Mouse (Mus musculus): ENCODE measurements around the gene Rpl41. TPM values are rescaled to one million over a fixed set of nuclear protein-coding genes. Genes with fewer than 3 reads are reported as not detected.
A peak's percentile ranks its signal among the peaks of the same experiment; 100 is the strongest.

Rpl41 gene
- polyA plus RNA-seq, 1 experiment from 2014 or later = 4,697 TPM

DNA sequence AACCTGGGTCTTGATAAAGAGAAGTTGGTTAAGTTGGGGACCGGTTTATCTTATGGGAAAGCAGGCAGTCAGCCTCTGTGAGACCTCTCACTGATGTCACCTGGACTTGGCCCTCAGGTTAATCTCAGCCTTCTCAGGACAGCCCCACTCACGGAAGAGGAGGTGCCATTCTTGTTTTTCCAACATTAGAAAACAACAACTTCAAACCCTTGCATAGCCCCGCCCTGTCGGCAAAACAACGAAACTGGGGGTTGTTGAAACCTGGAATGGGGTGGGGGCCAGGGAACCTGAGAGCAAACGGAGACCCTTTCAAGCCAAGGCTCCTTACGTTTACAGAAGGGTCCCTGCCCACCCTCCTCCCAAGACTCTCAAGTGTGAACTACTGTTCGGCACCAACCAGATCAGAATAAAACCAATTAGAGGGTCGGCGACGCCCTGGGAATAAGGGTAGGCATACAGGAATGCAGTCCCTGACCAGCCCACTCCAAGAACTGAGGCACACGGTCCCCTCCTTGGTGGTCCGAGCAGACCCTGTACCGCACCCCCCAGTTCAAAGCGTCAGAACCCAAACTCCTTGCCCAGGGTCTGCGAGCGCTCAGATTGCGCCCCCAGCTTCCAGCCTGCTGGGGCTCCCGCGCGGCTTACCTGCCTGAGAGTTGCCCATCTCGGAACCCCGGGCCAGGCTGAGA, 39.8 kb upstream of the Rpl41 start:
- H3K4me2 ChIP-seq = peak overlapping the region; percentile 98
- peak; percentile 21 for ATAC-seq (ENCODE audit: insufficient read depth)

GRCm38 (mm10) chr10:128588136-128588535, 39.0 kb upstream of the Rpl41 start:
- H3K4me3 ChIP-seq (ENCODE audit: low read depth, low read length) = peak overlapping the region; percentile 61
- H3K9me3 ChIP-seq (ENCODE audit: low read depth, low read length) = no peaks in the 10 kb centered on the region
- H3K4me2 ChIP-seq = peak overlapping the region; percentile 98
- DNase-seq = no peak
- H3K9ac ChIP-seq = peak overlapping the region; percentile 57; the same call in 1 of the 2 replicates
- H3K27ac ChIP-seq (ENCODE audit: low read depth) = peak overlapping the region; percentile 96
- TF ChIP-seq CTCF (IDR thresholded peaks at IDR 0.05; ENCODE audit: low read depth) = no peak
- ATAC-seq (ENCODE audit: insufficient read depth) = no peak
- peaks cover 39% of the 10 kb centered on the region for H3K27me3 ChIP-seq (ENCODE audit: insufficient read depth, low read length)
- no peaks in the 10 kb centered on the region for H3K4me1 ChIP-seq (ENCODE audit: insufficient read depth)
- no peaks in the 10 kb centered on the region for H3K36me3 ChIP-seq (ENCODE audit: insufficient read depth)
- WGBS = 22% methylated on average over 1 of the region's 1 CpGs

More for the DNA sequence above, 39.8 kb upstream of the Rpl41 start:
- Histone ChIP-seq H3K4me3 (ENCODE audit: low read depth, low read length) (peak overlapping the region; percentile 61), H3K9me3 (ENCODE audit: low read depth, low read length) (no peaks in the 10 kb centered on the region), H3K9ac (peak overlapping the region; percentile 57), H3K36me3 (ENCODE audit: insufficient read depth) (no peaks in the 10 kb centered on the region), H3K4me1 (ENCODE audit: insufficient read depth) (no peaks in the 10 kb centered on the region), H3K27me3 (ENCODE audit: insufficient read depth, low read length) (peaks cover 39% of the 10 kb centered on the region), H3K27ac (ENCODE audit: low read depth) (peak overlapping the region; percentile 96)
- no peak for TF ChIP-seq CTCF (IDR thresholded peaks at IDR 0.05; ENCODE audit: low read depth)
- DNase-seq = no peak
- 3% methylated on average over 23 of the region's 23 CpGs for WGBS

GRCm38 (mm10) chr10:128587697-128588096, 38.6 kb upstream of the Rpl41 start:
- peak overlapping the region; percentile 96 for H3K27ac ChIP-seq (ENCODE audit: low read depth)
- H3K27me3 ChIP-seq (ENCODE audit: insufficient read depth, low read length) = peaks cover 39% of the 10 kb centered on the region

GRCm38 (mm10) chr10:128587120-128587519, 38.0 kb upstream of the Rpl41 start:
- Histone ChIP-seq H3K9me3 (ENCODE audit: low read depth, low read length) (no peaks in the 10 kb centered on the region), H3K36me3 (ENCODE audit: insufficient read depth) (0 out of 2 replicates have a peak, but pooled peaks cover 4% of the 10 kb centered on the region), H3K9ac (peak overlapping the region; percentile 6; the same call in 1 of the 2 replicates), H3K4me1 (ENCODE audit: insufficient read depth) (no peaks in the 10 kb centered on the region), H3K27ac (ENCODE audit: low read depth) (peak overlapping the region; percentile 96), H3K4me3 (ENCODE audit: low read depth, low read length) (peak overlapping the region; percentile 61), H3K27me3 (ENCODE audit: insufficient read depth, low read length) (peaks cover 39% of the 10 kb centered on the region), H3K4me2 (peak overlapping the region; percentile 98)
- DNase-seq = no peak
- no peak for TF ChIP-seq CTCF (IDR thresholded peaks at IDR 0.05; ENCODE audit: low read depth)
- 32% methylated on average over 4 of the region's 4 CpGs for WGBS
- no peak for ATAC-seq (ENCODE audit: insufficient read depth)

More at GRCm38 (mm10) chr10:128587697-128588096, 38.6 kb upstream of the Rpl41 start:
- Histone ChIP-seq H3K9ac (peak overlapping the region; percentile 57), H3K4me3 (ENCODE audit: low read depth, low read length) (peak overlapping the region; percentile 61), H3K9me3 (ENCODE audit: low read depth, low read length) (no peaks in the 10 kb centered on the region), H3K4me1 (ENCODE audit: insufficient read depth) (no peaks in the 10 kb centered on the region), H3K36me3 (ENCODE audit: insufficient read depth) (0 out of 2 replicates have a peak, but pooled peaks cover under 1% of the 10 kb centered on the region), H3K4me2 (peak overlapping the region; percentile 98)
- no peak for TF ChIP-seq CTCF (IDR thresholded peaks at IDR 0.05; ENCODE audit: low read depth)
- DNase-seq (no peak), ATAC-seq (ENCODE audit: insufficient read depth) (no peak)
- WGBS = 40% methylated on average over 8 of the region's 8 CpGs

- H3K9ac ChIP-seq = peak overlapping the region; percentile 6; the same call in 1 of the 2 replicates
- H3K27me3 ChIP-seq (ENCODE audit: insufficient read depth, low read length) = peaks cover 39% of the 10 kb centered on the region
- H3K4me3 ChIP-seq (ENCODE audit: low read depth, low read length) = no peak overlapping the region; the same call in 1 of the 2 replicates
- WGBS = 9% methylated on average over 1 of the region's 1 CpGs
- no peak for DNase-seq
- 0 out of 2 replicates have a peak, but pooled peaks cover 6% of the 10 kb centered on the region for H3K36me3 ChIP-seq (ENCODE audit: insufficient read depth)
- H3K27ac ChIP-seq (ENCODE audit: low read depth) = peak overlapping the region; percentile 96
- no peak for TF ChIP-seq CTCF (IDR thresholded peaks at IDR 0.05; ENCODE audit: low read depth)
- H3K4me1 ChIP-seq (ENCODE audit: insufficient read depth) = no peaks in the 10 kb centered on the region
- ATAC-seq (ENCODE audit: insufficient read depth) = no peak
- H3K9me3 ChIP-seq (ENCODE audit: low read depth, low read length) = no peaks in the 10 kb centered on the region
- peak overlapping the region; percentile 98 for H3K4me2 ChIP-seq
Measured at GRCm38 (mm10) chr10:128586546-128586945, 37.4 kb upstream of the Rpl41 start.

DNA sequence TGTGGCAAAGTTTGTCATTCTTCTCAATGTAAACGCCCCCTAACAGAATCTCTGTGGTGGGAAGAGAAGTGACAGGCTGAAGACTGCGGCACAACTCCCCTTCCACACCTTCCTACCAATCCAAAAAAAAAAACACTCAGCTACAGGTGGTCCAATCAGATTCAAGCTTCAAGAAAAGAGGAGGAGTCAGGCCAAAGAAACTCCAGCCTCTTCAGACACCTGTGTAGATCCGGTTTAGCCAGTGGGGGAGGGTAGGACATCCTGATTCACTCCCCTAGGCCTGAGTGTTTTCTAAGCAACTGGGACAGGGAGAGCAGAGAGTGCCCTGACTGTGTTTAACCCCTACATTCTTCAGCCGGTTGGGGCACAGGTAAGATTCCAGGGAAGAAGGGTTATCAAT, 35.3 kb upstream of the Rpl41 start:
- peak overlapping the region; percentile 10; the same call in 1 of the 2 replicates for H3K4me3 ChIP-seq (ENCODE audit: low read depth, low read length)
- no peaks in the 10 kb centered on the region for H3K4me1 ChIP-seq (ENCODE audit: insufficient read depth)
- peak overlapping the region; percentile 48 for H3K4me2 ChIP-seq
- no peak for TF ChIP-seq CTCF (IDR thresholded peaks at IDR 0.05; ENCODE audit: low read depth)
- DNase-seq (peak; percentile 80), ATAC-seq (ENCODE audit: insufficient read depth) (peak; percentile 69; the same call in 1 of the 2 replicates)
- WGBS = 5% methylated on average over 4 of the region's 4 CpGs
- H3K36me3 ChIP-seq (ENCODE audit: insufficient read depth) = 0 out of 2 replicates have a peak, but pooled peaks cover 11% of the 10 kb centered on the region
- peak overlapping the region; percentile 81 for H3K27ac ChIP-seq (ENCODE audit: low read depth)
- no peaks in the 10 kb centered on the region for H3K9me3 ChIP-seq (ENCODE audit: low read depth, low read length)
- no peak overlapping the region for H3K9ac ChIP-seq
- H3K27me3 ChIP-seq (ENCODE audit: insufficient read depth, low read length) = peaks cover 31% of the 10 kb centered on the region

- H3K4me3 ChIP-seq (ENCODE audit: low read depth, low read length) = no peak overlapping the region
- H3K9ac ChIP-seq = no peak overlapping the region
- peaks cover 23% of the 10 kb centered on the region for H3K27me3 ChIP-seq (ENCODE audit: insufficient read depth, low read length)
- H3K4me1 ChIP-seq (ENCODE audit: insufficient read depth) = no peaks in the 10 kb centered on the region
- TF ChIP-seq CTCF (IDR thresholded peaks at IDR 0.05; ENCODE audit: low read depth) = no peak
- ATAC-seq (ENCODE audit: insufficient read depth) (peak; percentile 53), DNase-seq (peak; percentile 48)
- H3K36me3 ChIP-seq (ENCODE audit: insufficient read depth) = 0 out of 2 replicates have a peak, but pooled peaks cover 11% of the 10 kb centered on the region
- peak overlapping the region; percentile 75 for H3K27ac ChIP-seq (ENCODE audit: low read depth)
- no peaks in the 10 kb centered on the region for H3K9me3 ChIP-seq (ENCODE audit: low read depth, low read length)
- H3K4me2 ChIP-seq = peak overlapping the region; percentile 48
- WGBS = 21% methylated on average over 7 of the region's 7 CpGs
Measured at GRCm38 (mm10) chr10:128583644-128584043, 34.5 kb upstream of the Rpl41 start.
